Mouse (Mus musculus) hindbrain, postnatal 0 days (tissue): ENCODE results near the gene Mknk1. TPM values are rescaled to one million over a fixed set of nuclear protein-coding genes. Genes with fewer than 3 reads are reported as not detected.

ENCODE experiments used
- ATAC-seq: fragments of 200-750 bp; cut with Nextera tagmentation; 2 replicates; pipeline ENCODE4 v1.8.0; 2017; ENCODE audit warnings: mild to moderate bottlenecking, moderate TSS enrichment, moderate library complexity
- DNase-seq: peaks from one replicate; pipeline ENCODE4 v3.0.0-alpha.2; 2015; ENCODE audit warnings: low spot score
- H3K27ac ChIP-seq: fragments of 300-500 bp; sonication (generic); 2 replicates; pipeline ENCODE4 v1.5.1; 2014; ENCODE audit warnings: mild to moderate bottlenecking
- H3K27me3 ChIP-seq: fragments of 300-500 bp; sonication (generic); 2 replicates; pipeline ENCODE4 v1.6.1; 2014; ENCODE audit warnings: low read length, mixed read lengths; ENCODE audit not compliant: insufficient read depth
- H3K36me3 ChIP-seq: fragments of 300-500 bp; sonication (generic); 2 replicates; pipeline ENCODE4 v1.6.1; 2014; ENCODE audit warnings: low read length, mixed read lengths; ENCODE audit not compliant: insufficient read depth
- H3K4me1 ChIP-seq: fragments of 300-500 bp; sonication (generic); 2 replicates; pipeline ENCODE4 v1.6.1; 2014; ENCODE audit warnings: antibody characterized with exemption, low read length, mixed read lengths; ENCODE audit not compliant: insufficient read depth
- H3K4me2 ChIP-seq: fragments of 300-500 bp; sonication (generic); 2 replicates; pipeline ENCODE4 v1.6.1; 2014; ENCODE audit warnings: low read depth, mild to moderate bottlenecking, low read length, moderate library complexity, mixed read lengths
- H3K4me3 ChIP-seq: fragments of 300-500 bp; sonication (generic); 2 replicates; pipeline ENCODE4 v1.5.1; 2014; ENCODE audit warnings: low read length
- H3K9ac ChIP-seq: fragments of 300-500 bp; sonication (generic); replicated peaks from 2 replicates; pipeline ENCODE4 v1.6.1; 2014; ENCODE audit warnings: mild to moderate bottlenecking, low read length, moderate library complexity, mixed read lengths
- H3K9me3 ChIP-seq: fragments of 300-500 bp; sonication (generic); 2 replicates; pipeline ENCODE4 v1.6.1; 2016; ENCODE audit warnings: low read length, mixed read lengths
- CTCF ChIP-seq: IDR thresholded peaks from 2 replicates; pipeline ENCODE4 v1.5.1; 2016; ENCODE audit warnings: antibody characterized with exemption, control low read depth, low read depth
- WGBS: fragments of 180-500 bp; shearing (Covaris S2); extraction: QIAGEN DNeasy Blood & Tissue Kit; methylation state at CpG from one replicate; pipeline ENCODE4 v1.1.7; 2014; 5-methylcytosine and 5-hydroxymethylcytosine counted together
- polyA plus RNA-seq: library from polyadenylated mRNA; unstranded; fragments of >200 nt; fragmentation: Nextera tagmentation; extraction: Ambion mirVana; gene quantifications from 2 replicates; pipeline ENCODE4 v1.2.1, GENCODE M21; 2015
- total RNA-seq: library from RNA; depleted of rRNA; stranded (reverse); fragments of >200 nt; gene quantifications from 2 replicates; pipeline ENCODE4 v1.2.3, GENCODE M21; 2014

Mknk1 gene
- total and polyA plus RNA-seq, 2 experiments from 2014 or later: 18.4 to 24.5 TPM

DNA sequence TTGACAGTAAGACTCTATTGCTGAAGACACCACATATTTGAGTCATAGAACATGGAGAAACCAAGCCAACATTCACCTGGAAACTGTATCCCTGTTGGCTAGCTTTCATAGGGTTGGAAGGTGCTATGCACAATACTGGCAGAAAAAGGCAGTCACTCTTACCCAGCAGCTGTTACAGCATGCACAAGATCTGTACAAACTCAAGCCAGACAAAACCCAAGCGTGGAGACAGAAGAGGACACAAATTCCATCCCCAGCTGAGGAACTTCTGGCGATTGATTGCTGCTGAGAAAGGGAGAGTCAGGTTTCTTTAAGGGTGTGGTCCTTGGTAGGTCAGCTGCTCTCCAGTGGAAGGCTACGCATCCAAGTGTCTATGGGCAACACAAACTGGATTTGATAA, 18.8 kb upstream of the Mknk1 start:
- 73% methylated on average over 3 of the region's 3 CpGs for WGBS

GRCm38 (mm10) chr4:115820944-115821343, 18.1 kb upstream of the Mknk1 start:
- Histone ChIP-seq H3K27me3 (no peaks in the 10 kb centered on the region), H3K36me3 (no peaks in the 10 kb centered on the region; the same call in 1 of the 2 replicates), H3K9me3 (no peaks in the 10 kb centered on the region), H3K4me1 (no peaks in the 10 kb centered on the region), H3K9ac (no peak overlapping the region), H3K4me2 (no peak overlapping the region), H3K4me3 (no peak overlapping the region), H3K27ac (no peak overlapping the region)
- DNase-seq (no peak), ATAC-seq (no peak)
- WGBS: 79% methylated on average over 3 of the region's 3 CpGs
- no peak for TF ChIP-seq CTCF

More for the DNA sequence above, 18.8 kb upstream of the Mknk1 start:
- H3K9me3 ChIP-seq: no peaks in the 10 kb centered on the region
- H3K9ac ChIP-seq: no peak overlapping the region
- H3K4me3 ChIP-seq: no peak overlapping the region
- no peak for TF ChIP-seq CTCF
- H3K27ac ChIP-seq: no peak overlapping the region
- H3K4me2 ChIP-seq: no peak overlapping the region
- ATAC-seq (no peak), DNase-seq (no peak)
- peaks cover 5% of the 10 kb centered on the region; the same call in 1 of the 2 replicates for H3K36me3 ChIP-seq
- no peaks in the 10 kb centered on the region for H3K27me3 ChIP-seq
- no peaks in the 10 kb centered on the region for H3K4me1 ChIP-seq

DNA sequence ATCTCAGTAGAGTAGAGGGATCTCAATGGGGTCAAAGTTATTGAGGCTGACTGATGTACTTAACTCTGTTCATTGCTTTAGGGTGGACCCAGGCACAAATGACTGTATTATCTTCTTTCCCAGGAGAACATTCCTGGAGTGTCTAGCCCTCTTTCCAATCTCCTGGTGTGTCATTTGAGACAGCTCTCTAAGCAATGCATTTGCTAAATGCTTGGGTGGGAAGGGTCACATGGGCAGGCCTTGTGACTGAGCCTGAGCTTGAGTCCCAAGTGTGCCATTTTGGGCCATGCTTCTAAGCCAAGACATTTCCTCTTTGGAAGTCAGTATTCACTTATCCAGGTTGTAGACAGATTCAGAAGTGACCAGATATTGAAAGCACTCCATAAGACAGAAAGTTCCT, 17.6 kb upstream of the Mknk1 start:
- H3K4me1 ChIP-seq: no peaks in the 10 kb centered on the region

GRCm38 (mm10) chr4:115821928-115822327, 17.1 kb upstream of the Mknk1 start:
- DNase-seq (no peak), ATAC-seq (no peak)
- H3K27ac ChIP-seq: no peak overlapping the region
- WGBS: 56% methylated on average over 3 of the region's 3 CpGs
- no peak overlapping the region for H3K4me3 ChIP-seq
- H3K36me3 ChIP-seq: no peaks in the 10 kb centered on the region
- TF ChIP-seq CTCF: no peak
- H3K4me1 ChIP-seq: no peaks in the 10 kb centered on the region
- no peaks in the 10 kb centered on the region for H3K9me3 ChIP-seq
- H3K27me3 ChIP-seq: no peaks in the 10 kb centered on the region
- H3K9ac ChIP-seq: no peak overlapping the region
- no peak overlapping the region for H3K4me2 ChIP-seq

More for the DNA sequence above, 17.6 kb upstream of the Mknk1 start:
- H3K9me3 ChIP-seq: no peaks in the 10 kb centered on the region
- H3K27me3 ChIP-seq: no peaks in the 10 kb centered on the region
- H3K27ac ChIP-seq: no peak overlapping the region
- DNase-seq (no peak), ATAC-seq (no peak)
- no peak overlapping the region for H3K4me3 ChIP-seq
- TF ChIP-seq CTCF: no peak
- H3K4me2 ChIP-seq: no peak overlapping the region
- no peak overlapping the region for H3K9ac ChIP-seq
- H3K36me3 ChIP-seq: no peaks in the 10 kb centered on the region; the same call in 1 of the 2 replicates

GRCm38 (mm10) chr4:115824178-115824577, 14.8 kb upstream of the Mknk1 start:
- H3K9me3 ChIP-seq: no peaks in the 10 kb centered on the region
- no peak for TF ChIP-seq CTCF
- H3K27me3 ChIP-seq: no peaks in the 10 kb centered on the region
- WGBS: 80% methylated on average over 2 of the region's 2 CpGs
- H3K4me2 ChIP-seq: no peak overlapping the region
- no peak for ATAC-seq
- H3K36me3 ChIP-seq: no peaks in the 10 kb centered on the region
- no peaks in the 10 kb centered on the region; the same call in 1 of the 2 replicates for H3K4me1 ChIP-seq
- no peak overlapping the region for H3K27ac ChIP-seq
- no peak for DNase-seq
- no peak overlapping the region for H3K9ac ChIP-seq
- H3K4me3 ChIP-seq: no peak overlapping the region

DNA sequence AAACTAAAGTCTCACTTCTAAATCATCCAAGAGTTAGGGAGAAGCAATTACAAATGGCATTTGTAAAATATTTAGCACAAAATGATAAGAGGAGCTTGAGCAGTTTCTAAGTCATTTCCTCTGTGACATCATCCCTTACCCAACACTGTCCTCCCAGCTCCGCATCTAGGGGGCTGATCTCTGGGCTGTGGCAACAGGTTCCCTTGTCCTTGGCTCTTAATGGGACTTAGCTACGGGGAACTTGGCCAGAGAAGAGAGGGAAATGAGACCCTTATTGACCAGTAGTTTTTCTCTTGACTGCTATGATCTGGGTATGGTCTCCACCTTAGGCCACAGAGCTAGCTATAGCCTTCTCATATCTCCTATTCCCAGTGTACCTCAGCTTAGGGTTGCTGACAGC, 13.7 kb upstream of the Mknk1 start:
- Histone ChIP-seq H3K4me3 (no peak overlapping the region), H3K4me2 (no peak overlapping the region), H3K4me1 (no peaks in the 10 kb centered on the region; the same call in 1 of the 2 replicates), H3K27ac (no peak overlapping the region), H3K9me3 (no peaks in the 10 kb centered on the region), H3K36me3 (no peaks in the 10 kb centered on the region), H3K27me3 (no peaks in the 10 kb centered on the region), H3K9ac (no peak overlapping the region)
- ATAC-seq (no peak), DNase-seq (no peak)
- WGBS: 81% methylated on average over 2 of the region's 2 CpGs
- no peak for TF ChIP-seq CTCF

- H3K9ac ChIP-seq: no peak overlapping the region
- WGBS: 62% methylated on average over 3 of the region's 3 CpGs
- H3K9me3 ChIP-seq: no peaks in the 10 kb centered on the region
- peak overlapping the region; percentile 81; the same call in 1 of the 2 replicates for H3K4me2 ChIP-seq
- TF ChIP-seq CTCF: no peak
- no peak overlapping the region for H3K27ac ChIP-seq
- H3K36me3 ChIP-seq: no peaks in the 10 kb centered on the region
- ATAC-seq: no peak
- no peak for DNase-seq
- no peak overlapping the region for H3K4me3 ChIP-seq
- H3K27me3 ChIP-seq: no peaks in the 10 kb centered on the region
- H3K4me1 ChIP-seq: no peaks in the 10 kb centered on the region; the same call in 1 of the 2 replicates
Measured at GRCm38 (mm10) chr4:115827066-115827465, 11.9 kb upstream of the Mknk1 start.
